Mouse (Mus musculus) liver, embryonic 15.5 days (tissue): ENCODE measurements around the gene Cubn. TPM values are rescaled to one million over a fixed set of nuclear protein-coding genes. Genes with fewer than 3 reads are reported as not detected.

Experiments
- ATAC-seq: fragments of 200-750 bp; cut with Nextera tagmentation; 2 replicates; pipeline ENCODE4 v1.8.0; 2017; ENCODE audit warnings: moderate number of reproducible peaks, mild to moderate bottlenecking, moderate library complexity; ENCODE audit not compliant: insufficient read depth
- H3K27ac ChIP-seq: fragments of 300-500 bp; sonication (generic); replicated peaks from 2 replicates; pipeline ENCODE4 v1.5.1; 2015; ENCODE audit warnings: mild to moderate bottlenecking, inconsistent platforms
- H3K27me3 ChIP-seq: fragments of 300-500 bp; sonication (generic); 2 replicates; pipeline ENCODE4 v1.6.1; 2015; ENCODE audit warnings: mild to moderate bottlenecking, inconsistent platforms
- H3K36me3 ChIP-seq: fragments of 300-500 bp; sonication (generic); replicated peaks from 2 replicates; pipeline ENCODE4 v1.6.1; 2015; ENCODE audit warnings: moderate library complexity, mild to moderate bottlenecking, inconsistent platforms
- H3K4me1 ChIP-seq: fragments of 300-500 bp; sonication (generic); replicated peaks from 2 replicates; pipeline ENCODE4 v1.6.1; 2015; ENCODE audit warnings: inconsistent platforms
- H3K4me2 ChIP-seq: fragments of 300-500 bp; sonication (generic); 2 replicates; pipeline ENCODE4 v1.6.1; 2015; ENCODE audit warnings: moderate library complexity, mild to moderate bottlenecking, inconsistent platforms
- H3K4me3 ChIP-seq: fragments of 300-500 bp; sonication (generic); replicated peaks from 2 replicates; pipeline ENCODE4 v1.5.1; 2015; ENCODE audit warnings: mild to moderate bottlenecking, inconsistent platforms
- H3K9ac ChIP-seq: fragments of 300-500 bp; sonication (generic); 2 replicates; pipeline ENCODE4 v1.6.1; 2015; ENCODE audit warnings: moderate library complexity, mild to moderate bottlenecking, inconsistent platforms
- H3K9me3 ChIP-seq: fragments of 300-500 bp; sonication (generic); replicated peaks from 2 replicates; pipeline ENCODE4 v1.6.1; 2016; ENCODE audit warnings: inconsistent platforms
- WGBS: fragments of 180-500 bp; shearing (Covaris S2); methylation state at CpG from one replicate; pipeline ENCODE4 v1.1.7; 2015; ENCODE audit warnings: mixed read lengths; ENCODE audit not compliant: insufficient replicate concordance; 5-methylcytosine and 5-hydroxymethylcytosine counted together
- polyA plus RNA-seq: library from polyadenylated mRNA; unstranded; fragments of >200 nt; fragmentation: Nextera tagmentation; extraction: Ambion mirVana; gene quantifications from 2 replicates; pipeline ENCODE4 v1.2.1, GENCODE M21; 2015

The Cubn gene
- polyA plus RNA-seq, 1 experiment from 2014 or later: 0.06 TPM

DNA sequence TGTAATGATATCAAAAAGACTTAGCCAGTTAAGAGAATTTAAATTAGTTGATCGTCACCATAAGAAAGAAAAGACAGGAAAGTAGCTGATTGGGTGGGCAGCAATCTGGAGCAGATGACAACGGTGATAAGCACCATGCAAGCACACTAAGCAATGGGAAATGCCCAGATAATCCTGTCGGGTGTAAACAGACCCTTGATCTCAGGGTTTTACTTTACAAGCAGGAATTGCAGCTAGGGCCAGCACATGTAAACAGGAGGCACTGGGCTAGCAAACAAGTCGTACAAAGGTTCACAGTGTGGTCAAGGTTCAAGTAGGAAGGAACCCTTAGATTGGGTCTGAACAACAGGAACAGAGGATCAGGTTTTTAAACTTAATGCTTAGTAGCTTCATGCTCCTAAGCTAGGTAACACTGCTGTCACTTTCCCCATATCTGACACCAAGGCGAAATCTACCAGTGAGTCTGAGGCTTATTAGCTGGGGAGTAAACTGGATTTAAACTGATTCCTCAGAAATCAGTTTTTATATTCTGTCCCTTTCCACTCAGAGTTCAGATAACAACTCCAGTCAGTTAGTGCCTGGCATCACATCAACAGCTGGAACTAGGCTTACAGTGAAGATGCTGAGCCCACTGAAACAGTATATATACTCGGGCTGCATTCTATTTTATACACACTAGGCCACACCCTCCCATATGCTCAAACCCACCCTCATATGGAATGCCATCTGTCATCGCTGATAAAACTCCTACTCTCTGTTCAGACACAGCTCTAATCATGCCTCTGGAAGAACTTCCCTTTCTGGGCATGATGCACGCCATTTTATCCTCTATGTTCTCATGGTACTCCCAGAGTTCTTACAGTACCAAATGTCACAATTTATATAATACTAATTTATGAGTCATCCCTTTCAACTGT is 32.2 kb upstream of the Cubn start:
- H3K27me3 ChIP-seq: no peaks in the 10 kb centered on the region
- ATAC-seq: peak; percentile 94
- no peaks in the 10 kb centered on the region for H3K9me3 ChIP-seq
- H3K4me3 ChIP-seq: 0 out of 2 replicates have a peak overlapping the region, but pooled peaks have one; percentile 5
- H3K4me2 ChIP-seq: peak overlapping the region; percentile 55
- H3K27ac ChIP-seq: peak overlapping the region; percentile 82
- H3K36me3 ChIP-seq: no peaks in the 10 kb centered on the region
- no peak overlapping the region for H3K9ac ChIP-seq
- H3K4me1 ChIP-seq: peaks cover 41% of the 10 kb centered on the region
- WGBS: 21% methylated on average over 8 of the region's 8 CpGs

DNA sequence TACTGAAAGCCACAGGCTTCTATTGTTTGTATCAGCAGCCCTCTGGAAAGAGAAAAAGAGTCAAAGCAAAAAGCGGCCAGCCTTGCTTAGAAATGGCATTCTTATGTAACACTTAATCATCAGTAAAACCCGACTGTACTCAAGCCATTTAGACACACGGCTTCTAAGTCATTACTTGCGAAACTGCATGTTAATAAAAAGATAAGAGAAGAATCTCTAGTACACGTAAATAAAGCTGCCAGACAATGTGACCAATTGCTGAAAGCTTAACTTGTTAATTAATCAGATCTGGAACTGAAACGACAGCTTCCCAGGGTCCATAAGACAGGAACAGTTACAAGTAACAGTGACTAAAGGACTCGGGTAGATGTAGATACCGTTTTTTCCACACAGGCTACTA is 30.5 kb upstream of the Cubn start:
- Histone ChIP-seq H3K27ac (0 out of 2 replicates have a peak overlapping the region, but pooled peaks have one; percentile 0), H3K9ac (no peak overlapping the region), H3K4me1 (peaks cover 30% of the 10 kb centered on the region), H3K36me3 (no peaks in the 10 kb centered on the region), H3K4me3 (no peak overlapping the region), H3K27me3 (no peaks in the 10 kb centered on the region), H3K4me2 (no peak overlapping the region), H3K9me3 (no peaks in the 10 kb centered on the region)
- ATAC-seq: no peak
- WGBS: 34% methylated on average over 8 of the region's 8 CpGs

DNA sequence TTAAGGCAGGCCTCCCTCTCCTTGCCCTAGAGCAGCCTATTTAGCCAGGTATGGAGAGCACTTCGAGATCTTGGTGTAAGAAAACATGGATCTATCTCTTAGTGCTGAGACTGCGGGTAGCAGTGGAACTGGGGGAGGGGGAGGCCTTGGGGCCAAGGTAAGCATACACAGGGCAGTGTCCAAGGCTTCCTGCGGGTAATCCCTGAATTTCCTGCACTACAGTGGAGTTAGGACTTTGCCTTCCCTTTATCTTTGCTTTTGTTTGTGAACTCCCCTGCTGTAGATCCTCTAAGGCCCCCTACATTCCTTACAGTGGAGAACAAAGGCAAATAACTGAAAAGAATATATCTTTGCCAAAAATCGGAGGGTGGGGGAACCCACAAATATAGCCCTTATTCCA is 23.3 kb upstream of the Cubn start:
- Histone ChIP-seq H3K27ac (no peak overlapping the region), H3K4me3 (no peak overlapping the region), H3K4me1 (0 out of 2 replicates have a peak, but pooled peaks cover 6% of the 10 kb centered on the region), H3K4me2 (no peak overlapping the region), H3K9ac (no peak overlapping the region), H3K9me3 (no peaks in the 10 kb centered on the region), H3K36me3 (0 out of 2 replicates have a peak, but pooled peaks cover 4% of the 10 kb centered on the region), H3K27me3 (no peaks in the 10 kb centered on the region)
- WGBS: 49% methylated on average over 4 of the region's 4 CpGs
- no peak for ATAC-seq

DNA sequence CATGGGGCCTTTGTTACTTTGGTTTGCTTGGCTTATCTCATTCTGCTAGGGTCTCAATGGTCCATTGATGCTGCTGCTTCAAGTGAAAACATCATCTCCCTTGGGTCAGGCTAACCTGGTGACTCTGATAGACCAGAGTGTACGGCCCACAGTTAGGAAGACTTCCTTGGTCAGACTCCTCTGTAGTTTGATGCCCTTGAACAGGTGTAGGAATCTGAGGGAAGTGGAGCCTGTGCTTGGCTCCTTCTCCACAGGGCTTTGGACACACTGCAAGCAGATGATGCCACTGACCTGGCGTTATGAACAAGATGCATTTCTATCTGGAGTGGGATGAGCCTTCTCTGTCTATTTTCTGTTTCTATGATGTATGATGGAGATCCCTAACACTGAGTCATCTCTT is 11.1 kb upstream of the Cubn start:
- H3K27ac ChIP-seq: no peak overlapping the region
- H3K4me1 ChIP-seq: peaks cover 5% of the 10 kb centered on the region
- no peaks in the 10 kb centered on the region for H3K36me3 ChIP-seq
- no peak overlapping the region for H3K4me2 ChIP-seq
- no peaks in the 10 kb centered on the region for H3K9me3 ChIP-seq
- H3K27me3 ChIP-seq: no peaks in the 10 kb centered on the region
- H3K9ac ChIP-seq: no peak overlapping the region
- H3K4me3 ChIP-seq: no peak overlapping the region
- 68% methylated on average over 2 of the region's 2 CpGs for WGBS
- no peak for ATAC-seq

DNA sequence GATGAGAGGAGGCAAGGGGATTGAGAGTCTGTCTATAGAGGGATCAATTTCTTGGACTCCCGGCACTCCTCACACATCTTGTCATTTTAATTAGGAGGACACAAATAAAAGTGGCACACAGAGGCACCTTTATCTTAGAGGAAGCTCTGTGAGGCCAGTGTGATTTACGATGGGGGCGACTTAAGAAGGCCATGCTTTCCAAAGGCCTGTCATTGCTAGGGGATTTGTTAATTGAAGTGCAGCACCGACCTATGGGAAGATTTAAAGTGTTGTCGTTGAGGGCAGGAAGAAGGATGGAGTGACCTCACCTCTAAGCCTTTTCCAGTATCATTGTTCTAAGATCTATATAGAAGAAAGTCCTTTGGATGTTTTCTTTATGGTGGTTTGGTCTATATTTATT is 9.9 kb upstream of the Cubn start:
- H3K9ac ChIP-seq: no peak overlapping the region
- no peak overlapping the region for H3K4me2 ChIP-seq
- peaks cover 5% of the 10 kb centered on the region for H3K4me1 ChIP-seq
- 42% methylated on average over 5 of the region's 5 CpGs for WGBS
- H3K27ac ChIP-seq: no peak overlapping the region
- no peaks in the 10 kb centered on the region for H3K36me3 ChIP-seq
- H3K4me3 ChIP-seq: no peak overlapping the region
- no peaks in the 10 kb centered on the region for H3K27me3 ChIP-seq
- ATAC-seq: no peak
- no peaks in the 10 kb centered on the region for H3K9me3 ChIP-seq

DNA sequence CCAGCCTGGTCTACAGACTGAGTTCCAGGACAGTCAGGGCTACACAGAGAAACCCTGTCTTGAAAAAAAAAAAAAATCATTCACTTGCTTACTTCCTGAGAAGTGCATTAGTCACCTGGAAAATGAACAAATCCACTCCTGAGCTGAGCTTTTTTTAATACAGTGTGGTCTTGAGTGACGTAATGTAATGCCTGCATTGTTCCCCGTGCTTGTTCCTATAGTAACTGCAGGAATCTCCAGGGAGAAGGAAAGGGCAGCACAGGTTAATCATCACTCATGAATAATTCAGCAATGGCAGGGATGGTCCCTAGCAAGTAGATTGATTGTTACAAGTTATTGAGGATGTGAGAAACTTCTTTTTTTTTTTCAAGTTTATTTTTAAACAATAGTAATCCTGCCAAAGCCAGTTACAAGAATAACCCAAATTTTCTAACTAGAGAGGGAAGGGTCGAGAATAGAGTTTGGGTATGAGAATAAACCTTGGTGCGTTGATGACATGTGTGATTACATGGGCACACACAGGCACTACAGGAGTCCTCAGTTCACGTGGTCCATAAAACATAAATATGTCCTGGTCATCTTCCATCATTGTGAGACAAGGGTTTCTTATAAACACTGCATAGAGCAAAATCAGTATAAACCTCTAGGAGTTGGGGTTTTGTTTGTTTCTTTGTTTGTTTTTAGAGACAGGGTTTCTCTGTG is 8.8 kb upstream of the Cubn start:
- Histone ChIP-seq H3K4me3 (no peak overlapping the region), H3K9me3 (no peaks in the 10 kb centered on the region), H3K4me2 (no peak overlapping the region), H3K9ac (no peak overlapping the region), H3K27me3 (no peaks in the 10 kb centered on the region), H3K4me1 (peaks cover 5% of the 10 kb centered on the region), H3K36me3 (no peaks in the 10 kb centered on the region), H3K27ac (no peak overlapping the region)
- WGBS: 63% methylated on average over 5 of the region's 5 CpGs
- ATAC-seq: no peak

DNA sequence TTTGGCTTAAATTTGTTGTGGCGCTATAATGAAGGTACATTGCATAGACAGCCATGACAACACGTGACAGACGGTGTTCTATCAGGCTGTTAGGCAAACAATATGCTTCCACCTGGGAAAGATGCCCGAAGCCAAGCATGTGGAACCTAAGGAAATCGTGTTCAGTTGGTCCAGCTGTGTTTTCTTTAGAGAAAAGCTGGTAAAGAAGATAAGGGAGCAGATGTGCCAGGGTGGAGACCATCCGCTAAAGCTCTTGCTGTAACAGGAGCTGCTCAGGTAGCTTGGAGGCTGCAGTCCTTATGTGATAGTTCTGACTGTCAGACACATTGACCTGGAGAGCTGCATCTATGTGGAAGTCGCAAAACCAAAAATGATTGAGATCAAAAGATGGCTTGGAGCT is 7.6 kb upstream of the Cubn start:
- H3K9ac ChIP-seq: no peak overlapping the region
- H3K4me2 ChIP-seq: no peak overlapping the region
- WGBS: 41% methylated on average over 7 of the region's 7 CpGs
- H3K36me3 ChIP-seq: no peaks in the 10 kb centered on the region
- H3K27me3 ChIP-seq: no peaks in the 10 kb centered on the region
- no peak overlapping the region for H3K4me3 ChIP-seq
- H3K9me3 ChIP-seq: no peaks in the 10 kb centered on the region
- no peak overlapping the region for H3K27ac ChIP-seq
- H3K4me1 ChIP-seq: peaks cover 5% of the 10 kb centered on the region
- ATAC-seq: peak; percentile 73

DNA sequence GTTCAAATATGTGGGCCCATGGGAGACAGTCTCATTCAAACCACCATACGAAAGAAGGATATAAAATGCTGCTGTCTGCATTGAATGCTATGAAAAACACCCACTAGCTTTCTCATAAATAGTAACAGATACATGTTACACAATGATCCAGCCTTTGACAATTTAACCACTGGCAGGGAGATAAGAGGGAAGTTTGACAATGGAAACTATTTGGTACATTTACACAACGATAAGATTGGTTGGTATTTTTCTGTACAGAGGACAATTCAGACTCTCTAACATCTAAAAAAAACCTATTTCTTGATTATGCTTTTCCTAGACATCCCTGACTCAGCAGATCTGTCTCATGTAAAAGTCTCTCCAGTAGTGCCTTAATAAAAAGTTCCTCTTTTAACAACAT is 4.5 kb upstream of the Cubn start:
- Histone ChIP-seq H3K27ac (no peak overlapping the region), H3K4me1 (peaks cover 5% of the 10 kb centered on the region), H3K9ac (no peak overlapping the region), H3K27me3 (no peaks in the 10 kb centered on the region), H3K4me2 (no peak overlapping the region), H3K36me3 (no peaks in the 10 kb centered on the region), H3K4me3 (no peak overlapping the region), H3K9me3 (no peaks in the 10 kb centered on the region)
- no peak for ATAC-seq
- 21% methylated on average over 2 of the region's 2 CpGs for WGBS

DNA sequence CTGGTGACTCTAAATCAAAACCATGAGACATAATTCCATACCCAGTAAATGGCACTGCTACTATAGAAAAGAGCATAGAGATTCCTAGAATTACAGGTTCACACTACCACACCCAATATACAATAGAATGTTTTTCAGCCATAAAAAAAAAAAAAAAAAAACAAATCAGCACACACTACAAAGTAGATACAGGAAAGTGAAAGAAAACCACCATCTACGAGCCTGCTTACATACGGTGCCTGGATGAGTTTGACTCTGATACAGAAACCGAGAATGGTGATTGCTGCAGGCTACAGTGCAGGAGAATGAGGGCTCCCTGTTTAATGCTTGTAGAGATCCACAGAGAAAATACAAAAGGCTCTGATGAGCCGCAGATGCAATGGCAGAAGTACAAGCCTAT is 1.3 kb upstream of the Cubn start:
- no peak for ATAC-seq
- Histone ChIP-seq H3K4me2 (no peak overlapping the region), H3K9me3 (no peaks in the 10 kb centered on the region), H3K9ac (no peak overlapping the region), H3K27ac (no peak overlapping the region), H3K27me3 (no peaks in the 10 kb centered on the region), H3K4me3 (no peak overlapping the region), H3K4me1 (no peaks in the 10 kb centered on the region; the same call in 1 of the 2 replicates), H3K36me3 (no peaks in the 10 kb centered on the region)
- WGBS: 71% methylated on average over 4 of the region's 4 CpGs

DNA sequence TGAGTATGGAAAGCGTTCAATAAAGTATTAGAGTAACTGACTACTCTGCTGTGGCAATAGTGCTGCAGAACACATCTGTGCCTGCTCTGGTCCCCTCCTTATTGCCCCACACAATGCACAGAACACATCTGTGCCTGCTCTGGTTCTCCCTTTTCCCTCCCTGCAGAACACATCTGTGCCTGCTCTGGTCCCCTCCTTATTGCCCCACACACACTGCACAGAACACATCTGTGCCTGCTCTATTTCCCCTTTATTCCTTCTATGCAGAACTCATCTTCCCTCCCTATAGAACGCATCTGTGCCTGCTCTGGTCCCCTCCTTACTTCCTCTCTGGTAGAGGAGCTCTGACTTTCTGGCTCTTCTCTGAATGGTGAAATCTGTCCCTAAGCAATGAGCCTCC is 1.1 kb downstream of the Cubn start:
- H3K27ac ChIP-seq: no peak overlapping the region
- H3K9ac ChIP-seq: no peak overlapping the region

DNA sequence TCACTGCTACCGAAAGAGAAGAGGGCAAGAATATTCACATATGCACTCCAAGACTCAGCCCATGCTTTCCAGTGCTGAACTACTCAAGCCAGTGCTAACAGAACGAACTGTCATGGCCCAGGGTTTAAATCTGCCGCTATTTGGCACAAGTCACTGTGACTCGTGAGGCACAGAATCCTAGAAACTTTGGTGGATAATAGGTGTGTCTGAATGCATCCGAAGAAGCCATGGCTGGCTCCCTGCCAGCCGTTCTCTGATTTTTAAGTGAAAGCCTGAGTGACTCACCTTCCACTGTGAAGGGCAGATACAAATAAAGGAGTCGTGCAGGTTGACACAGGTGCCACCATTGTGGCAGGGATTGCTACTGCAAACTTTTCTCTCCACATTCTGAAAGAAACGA is 5.1 kb downstream of the Cubn start:
- no peak overlapping the region for H3K4me3 ChIP-seq
- H3K9ac ChIP-seq: no peak overlapping the region
- no peak overlapping the region for H3K27ac ChIP-seq
- no peaks in the 10 kb centered on the region for H3K9me3 ChIP-seq
- no peaks in the 10 kb centered on the region for H3K36me3 ChIP-seq
- H3K27me3 ChIP-seq: no peaks in the 10 kb centered on the region
- H3K4me2 ChIP-seq: no peak overlapping the region
- WGBS: 59% methylated on average over 8 of the region's 8 CpGs
- ATAC-seq: no peak
- H3K4me1 ChIP-seq: no peaks in the 10 kb centered on the region

More for the DNA sequence above, 1.1 kb downstream of the Cubn start:
- H3K4me2 ChIP-seq: no peak overlapping the region
- H3K9me3 ChIP-seq: no peaks in the 10 kb centered on the region
- no peaks in the 10 kb centered on the region for H3K4me1 ChIP-seq
- WGBS: 53% methylated on average over 2 of the region's 2 CpGs
- no peaks in the 10 kb centered on the region for H3K27me3 ChIP-seq
- no peak for ATAC-seq
- no peak overlapping the region for H3K4me3 ChIP-seq
- H3K36me3 ChIP-seq: no peaks in the 10 kb centered on the region
